Mouse (Mus musculus) heart, embryonic 10.5 days (tissue): ENCODE measurements around the gene Gm9887. TPM values are rescaled to one million over a fixed set of nuclear protein-coding genes. Genes with fewer than 3 reads are reported as not detected.

Experiments
- DNase-seq: peaks from one replicate; pipeline ENCODE4 v3.0.0-alpha.2; 2017; ENCODE audit warnings: low spot score
- H3K27ac ChIP-seq: fragments of 300-500 bp; sonication (generic); 2 replicates; pipeline ENCODE4 v1.5.1; 2016; ENCODE audit warnings: mild to moderate bottlenecking
- H3K27me3 ChIP-seq: fragments of 300-500 bp; sonication (generic); 2 replicates; pipeline ENCODE4 v1.6.1; 2016; ENCODE audit warnings: mild to moderate bottlenecking; ENCODE audit not compliant: poor library complexity, insufficient read depth, severe bottlenecking
- H3K36me3 ChIP-seq: fragments of 300-500 bp; sonication (generic); 2 replicates; pipeline ENCODE4 v1.6.1; 2016; ENCODE audit warnings: mild to moderate bottlenecking, moderate library complexity
- H3K4me1 ChIP-seq: fragments of 300-500 bp; sonication (generic); 2 replicates; pipeline ENCODE4 v1.6.1; 2016; ENCODE audit warnings: mild to moderate bottlenecking
- H3K4me3 ChIP-seq: fragments of 300-500 bp; sonication (generic); 2 replicates; pipeline ENCODE4 v1.5.1; 2016; ENCODE audit warnings: mild to moderate bottlenecking, moderate library complexity
- H3K9me3 ChIP-seq: fragments of 300-500 bp; sonication (generic); 2 replicates; pipeline ENCODE4 v1.6.1; 2016; ENCODE audit warnings: mild to moderate bottlenecking, moderate library complexity
- WGBS: fragments of 180-500 bp; shearing (Covaris S2); methylation state at CpG from one replicate; pipeline ENCODE4 v1.1.7; 2016; 5-methylcytosine and 5-hydroxymethylcytosine counted together
- microRNA-seq: library from miRNA; unstranded; fragments of <30 nt; microRNA quantifications from one replicate; pipeline ENCODE4, GENCODE M21; 2017
- polyA plus RNA-seq: library from polyadenylated mRNA; unstranded; fragments of >200 nt; fragmentation: Nextera tagmentation; extraction: Ambion mirVana; gene quantifications from 2 replicates; pipeline ENCODE4 v1.2.1, GENCODE M21; 2016

Gene Gm9887
- polyA plus RNA-seq, 1 experiment from 2014 or later: 1.8 TPM

DNA sequence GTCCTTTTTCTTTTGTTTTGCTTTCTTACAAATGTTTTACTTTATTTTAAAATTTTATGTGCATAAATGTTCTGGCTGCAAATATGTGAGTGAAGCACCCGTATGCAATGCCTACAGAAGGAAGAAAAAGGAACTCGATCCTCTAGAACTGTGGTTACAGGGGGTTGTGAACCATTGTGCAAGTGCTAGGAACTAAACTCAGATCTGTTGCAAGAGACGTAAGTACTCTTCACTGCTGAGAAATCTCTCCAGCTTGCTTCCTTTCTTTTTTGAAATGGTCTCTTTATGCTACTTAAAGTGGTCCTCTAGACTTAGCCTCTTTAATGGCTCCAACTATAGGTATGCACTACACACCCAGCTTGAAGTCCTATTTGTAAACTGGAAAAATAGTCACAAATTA, 41.1 kb downstream of the Gm9887 start:
- Histone ChIP-seq H3K27me3 (no peaks in the 10 kb centered on the region), H3K36me3 (peaks cover 77% of the 10 kb centered on the region), H3K27ac (no peak overlapping the region), H3K4me1 (no peaks in the 10 kb centered on the region), H3K9me3 (no peaks in the 10 kb centered on the region), H3K4me3 (no peak overlapping the region)
- 94% methylated on average over 3 of the region's 3 CpGs for WGBS
- DNase-seq: no peak

Small RNAs within 50 kb of the gene (microRNA-seq; reads per million reads assigned to microRNA genes)
- gene Gm47299 (not detected), gene Gm47305 (not detected)

Other genes with a start within 250 kb of the Gm9887 start
- 1,118 and 1,148 TPM in 2 replicates for gene Rps29, start 213.3 kb downstream of the Gm9887 start, polyA plus RNA-seq
- 20.0 and 24.3 TPM in 2 replicates for gene Lrr1, start 203.6 kb downstream of the Gm9887 start, polyA plus RNA-seq
- gene Rpl36al, start 188.4 kb downstream of the Gm9887 start, polyA plus RNA-seq: 572 and 611 TPM in 2 replicates
- gene Mgat2, start 188.3 kb downstream of the Gm9887 start, polyA plus RNA-seq: 43.2 and 49.6 TPM in 2 replicates
- gene Gm49383, start 175.4 kb downstream of the Gm9887 start, polyA plus RNA-seq: 27.3 and 35.2 TPM in 2 replicates
- 9.3 and 13.0 TPM in 2 replicates for gene Dnaaf2, start 174.0 kb downstream of the Gm9887 start, polyA plus RNA-seq
- 24.3 and 29.5 TPM in 2 replicates for gene Gm49384, start 168.2 kb downstream of the Gm9887 start, polyA plus RNA-seq
- gene Pole2, start 144.3 kb downstream of the Gm9887 start, polyA plus RNA-seq: 20.9 and 28.7 TPM in 2 replicates
- gene Klhdc1, start 131.3 kb downstream of the Gm9887 start, polyA plus RNA-seq: 3.5 and 7.3 TPM in 2 replicates
- 142 and 162 TPM in 2 replicates for gene Klhdc2, start 75.8 kb downstream of the Gm9887 start, polyA plus RNA-seq
- gene Nemf, start 15.3 kb downstream of the Gm9887 start, polyA plus RNA-seq: 68.1 and 78.1 TPM in 2 replicates
- 37.1 and 50.4 TPM in 2 replicates for gene Arf6, start 308 bp downstream of the Gm9887 start, polyA plus RNA-seq
- gene Vcpkmt, start 210.6 kb upstream of the Gm9887 start, polyA plus RNA-seq: 33.0 and 35.7 TPM in 2 replicates